Comparison of ENCODE assay signal across 8 mouse cellular contexts in genomic region chr2:126521471-126521870, GRCm38 (mm10). TPM values are rescaled to one million over a fixed set of nuclear protein-coding genes. Genes with fewer than 3 reads are reported as not detected.
"Had no signal": no experiment of that assay in that cellular context is flagged by ENCODE, and none has a peak within 500 bp of the region (broad histone marks: within the 10 kb centered on the region; RNA-seq: fewer than 3 reads in every experiment).

No protein-coding gene starts in this region.

- H3K9me3 ChIP-seq: kidney, embryonic 15.5 days; limb, embryonic 10.5 days; midbrain, embryonic 13.5 days had no signal

- H3K27me3 ChIP-seq: kidney, embryonic 15.5 days; midbrain, embryonic 13.5 days had no signal

- H3K27ac ChIP-seq: kidney, embryonic 15.5 days; left cerebral cortex, adult 2 months; limb, embryonic 10.5 days; midbrain, embryonic 13.5 days had no signal

- H3K4me3 ChIP-seq: kidney, embryonic 15.5 days; left cerebral cortex, adult 2 months; limb, embryonic 10.5 days; midbrain, embryonic 13.5 days had no signal

- H3K4me2 ChIP-seq: kidney, embryonic 15.5 days; midbrain, embryonic 13.5 days had no signal

- H3K4me1 ChIP-seq: kidney, embryonic 15.5 days; limb, embryonic 10.5 days; midbrain, embryonic 13.5 days had no signal

- H3K36me3 ChIP-seq: kidney, embryonic 15.5 days; limb, embryonic 10.5 days; midbrain, embryonic 13.5 days had no signal

- H3K9ac ChIP-seq: kidney, embryonic 15.5 days; midbrain, embryonic 13.5 days had no signal

- DNase-seq: lung, adult 18-20 months; thymus, postnatal 4 days had no signal

- ATAC-seq: midbrain, embryonic 13.5 days had no signal

RNA-seq across cellular contexts. Expression of gene Atp8b4, which starts 21.0 kb away (rescaled TPM):
- total RNA-seq: layer of hippocampus, postnatal 25 days had no signal
- polyA plus RNA-seq: midbrain, embryonic 13.5 days; midbrain, postnatal 0 days had no signal
